Mouse (Mus musculus) MEL (cell line): ENCODE data around the gene Stk10. TPM values are rescaled to one million over a fixed set of nuclear protein-coding genes. Genes with fewer than 3 reads are reported as not detected.

Source experiments
- DNase-seq: peaks from one replicate; pipeline ENCODE4 v3.0.0; 2011; ENCODE audit warnings: low read depth, low spot score
- H3K27ac ChIP-seq: 2 replicates; pipeline ENCODE4 v1.5.1; 2012; ENCODE audit warnings: low read depth, mild to moderate bottlenecking, control low read depth, low read length, moderate library complexity; ENCODE audit not compliant: control insufficient read depth
- H3K27me3 ChIP-seq, 2 experiments: fragments of 150-350 bp in 1 of 2; sonication (generic) in 1 of 2; 2 replicates each; pipeline ENCODE4 v1.6.1; 2012; ENCODE audit warnings: low read length in 2 of 2, mild to moderate bottlenecking in 2 of 2, improper control_type of control experiment in 1 of 2, moderate library complexity in 1 of 2; ENCODE audit not compliant: insufficient read depth in 2 of 2, control insufficient read depth in 1 of 2
- H3K36me3 ChIP-seq, 2 experiments: 2 replicates each; pipeline ENCODE4 v1.6.1; 2012 to 2014; ENCODE audit warnings: low read length in 2 of 2, improper control_type of control experiment in 1 of 2, inconsistent platforms in 1 of 2, mild to moderate bottlenecking in 1 of 2; ENCODE audit not compliant: insufficient read depth in 2 of 2, control insufficient read depth in 1 of 2
- H3K4me1 ChIP-seq, 2 experiments: fragments of 150-350 bp in 1 of 2; sonication (generic) in 1 of 2; 2 replicates each; pipeline ENCODE4 v1.6.1; 2012; ENCODE audit warnings: low read length in 2 of 2, improper control_type of control experiment in 1 of 2, mild to moderate bottlenecking in 1 of 2; ENCODE audit not compliant: insufficient read depth in 2 of 2, control insufficient read depth in 1 of 2
- H3K4me3 ChIP-seq, 2 experiments: fragments of 150-350 bp in 1 of 2; sonication (generic) in 1 of 2; 2 replicates each; pipeline ENCODE4 v1.5.1; 2012; ENCODE audit warnings: low read depth in 2 of 2, low read length in 2 of 2, mild to moderate bottlenecking in 2 of 2, moderate library complexity in 2 of 2, control low read depth in 1 of 2, improper control_type of control experiment in 1 of 2; ENCODE audit not compliant: control insufficient read depth in 1 of 2, insufficient read depth in 1 of 2
- H3K79me2 ChIP-seq: 2 replicates; pipeline ENCODE4 v1.6.1; 2012; ENCODE audit warnings: mild to moderate bottlenecking, low read length, moderate library complexity; ENCODE audit not compliant: control insufficient read depth, poor library complexity, insufficient read depth
- H3K9ac ChIP-seq: 2 replicates; pipeline ENCODE4 v1.6.1; 2012; ENCODE audit warnings: low read depth, mild to moderate bottlenecking, control low read depth, low read length, moderate library complexity; ENCODE audit not compliant: control insufficient read depth, poor library complexity, severe bottlenecking
- H3K9me3 ChIP-seq: fragments of 150-350 bp; sonication (generic); replicated peaks from 2 replicates; pipeline ENCODE4 v1.6.1; 2012; ENCODE audit warnings: mild to moderate bottlenecking, low read length, improper control_type of control experiment, moderate library complexity; ENCODE audit not compliant: insufficient read depth
- BHLHE40 ChIP-seq: IDR thresholded peaks from 2 replicates; pipeline ENCODE4 v1.6.1; 2012; ENCODE audit warnings: low read depth, mild to moderate bottlenecking, inconsistent platforms, low read length, improper control_type of control experiment, borderline replicate concordance
- CHD1 ChIP-seq: IDR thresholded peaks from 2 replicates; pipeline ENCODE4 v1.6.1; 2012; ENCODE audit warnings: low read depth, mild to moderate bottlenecking, inconsistent platforms, low read length, improper control_type of control experiment
- CHD2 ChIP-seq: IDR thresholded peaks from 2 replicates; pipeline ENCODE4 v1.6.1; 2011; ENCODE audit warnings: low read length, improper control_type of control experiment
- CTCF ChIP-seq, 3 experiments: IDR thresholded peaks in 2 of 3; conservative IDR thresholded peaks in 1 of 3; 2 replicates each; pipeline ENCODE4 v1.5.1; 2011 to 2012; ENCODE audit warnings: low read length in 3 of 3, low read depth in 2 of 3, mild to moderate bottlenecking in 2 of 3, improper control_type of control experiment in 1 of 3, inconsistent platforms in 1 of 3, mixed read lengths in 1 of 3, moderate library complexity in 1 of 3; ENCODE audit not compliant: control insufficient read depth in 1 of 3, insufficient read depth in 1 of 3, poor library complexity in 1 of 3, severe bottlenecking in 1 of 3
- E2F4 ChIP-seq: IDR thresholded peaks from 2 replicates; pipeline ENCODE4 v1.6.1; 2011; ENCODE audit warnings: low read depth, low read length, improper control_type of control experiment, borderline replicate concordance
- ELF1 ChIP-seq: IDR thresholded peaks from 2 replicates; pipeline ENCODE4 v1.6.1; 2014; ENCODE audit warnings: low read depth, mild to moderate bottlenecking, inconsistent platforms, low read length, improper control_type of control experiment, moderate library complexity
- EP300 ChIP-seq, 2 experiments: IDR thresholded peaks; 2 replicates each; pipeline ENCODE4 v1.6.1; 2011; ENCODE audit warnings: improper control_type of control experiment in 2 of 2, low read length in 2 of 2, low read depth in 1 of 2, mild to moderate bottlenecking in 1 of 2
- ETS1 ChIP-seq: IDR thresholded peaks from 2 replicates; pipeline ENCODE4 v1.6.1; 2012; ENCODE audit warnings: low read depth, mild to moderate bottlenecking, inconsistent platforms, low read length, improper control_type of control experiment, moderate library complexity
- GATA1 ChIP-seq: IDR thresholded peaks from 2 replicates; pipeline ENCODE4 v1.6.1; 2011; ENCODE audit warnings: low read depth, low read length, improper control_type of control experiment
- JUND ChIP-seq: IDR thresholded peaks from 2 replicates; pipeline ENCODE4 v1.6.1; 2011; ENCODE audit warnings: low read depth, mild to moderate bottlenecking, improper control_type of control experiment, low read length
- MAFK ChIP-seq: IDR thresholded peaks from 2 replicates; pipeline ENCODE4 v1.6.1; 2011; ENCODE audit warnings: low read depth, mild to moderate bottlenecking, low read length, improper control_type of control experiment, borderline replicate concordance
- MEF2A ChIP-seq: IDR thresholded peaks from 2 replicates; pipeline ENCODE4 v1.6.1; 2014; ENCODE audit warnings: low read depth, mild to moderate bottlenecking, inconsistent platforms, low read length, improper control_type of control experiment; ENCODE audit not compliant: poor library complexity, insufficient replicate concordance, severe bottlenecking; ENCODE audit errors: extremely low read depth
- MYB ChIP-seq: IDR thresholded peaks from 2 replicates; pipeline ENCODE4 v1.6.1; 2011; ENCODE audit warnings: mild to moderate bottlenecking, low read depth, low read length, improper control_type of control experiment
- MYC ChIP-seq: IDR thresholded peaks from 2 replicates; pipeline ENCODE4 v1.6.1; 2011; ENCODE audit warnings: low read depth, mild to moderate bottlenecking, low read length, improper control_type of control experiment, moderate library complexity
- NRF1 ChIP-seq: IDR thresholded peaks from 2 replicates; pipeline ENCODE4 v1.6.1; 2014; ENCODE audit warnings: low read depth, mild to moderate bottlenecking, inconsistent platforms, low read length, improper control_type of control experiment, moderate library complexity; ENCODE audit not compliant: poor library complexity, insufficient read depth, severe bottlenecking
- POLR2A ChIP-seq, 2 experiments: IDR thresholded peaks; 2 replicates each; pipeline ENCODE4 v1.6.1; 2011 to 2012; ENCODE audit warnings: low read length in 2 of 2, mild to moderate bottlenecking in 2 of 2, control low read depth in 1 of 2, improper control_type of control experiment in 1 of 2, low read depth in 1 of 2, moderate library complexity in 1 of 2; ENCODE audit not compliant: control insufficient read depth in 1 of 2, insufficient read depth in 1 of 2, poor library complexity in 1 of 2
- POLR2AphosphoS5 ChIP-seq: IDR thresholded peaks from 2 replicates; pipeline ENCODE4 v1.6.1; 2012; ENCODE audit warnings: low read depth, borderline replicate concordance, mild to moderate bottlenecking, inconsistent platforms, low read length, moderate library complexity, mixed read lengths
- RAD21 ChIP-seq: IDR thresholded peaks from 2 replicates; pipeline ENCODE4 v1.6.1; 2011; ENCODE audit warnings: mild to moderate bottlenecking, low read depth, low read length, improper control_type of control experiment
- RCOR1 ChIP-seq: IDR thresholded peaks from 2 replicates; pipeline ENCODE4 v1.6.1; 2012; ENCODE audit warnings: low read depth, mild to moderate bottlenecking, inconsistent platforms, low read length, improper control_type of control experiment
- SIN3A ChIP-seq: IDR thresholded peaks from 2 replicates; pipeline ENCODE4 v1.6.1; 2012; ENCODE audit warnings: low read length, improper control_type of control experiment, inconsistent platforms
- SMC3 ChIP-seq: IDR thresholded peaks from 2 replicates; pipeline ENCODE4 v1.6.1; 2011; ENCODE audit warnings: low read depth, low read length, improper control_type of control experiment
- TCF12 ChIP-seq: IDR thresholded peaks from 2 replicates; pipeline ENCODE4 v1.6.1; 2014; ENCODE audit warnings: low read depth, mild to moderate bottlenecking, inconsistent platforms, low read length, improper control_type of control experiment, moderate library complexity
- UBTF ChIP-seq: IDR thresholded peaks from 2 replicates; pipeline ENCODE4 v1.6.1; 2012; ENCODE audit warnings: low read depth, mild to moderate bottlenecking, inconsistent platforms, low read length, improper control_type of control experiment, moderate library complexity, borderline replicate concordance; ENCODE audit not compliant: insufficient read depth
- USF2 ChIP-seq, 2 experiments: IDR thresholded peaks; 2 replicates each; pipeline ENCODE4 v1.6.1; 2011 to 2012; ENCODE audit warnings: improper control_type of control experiment in 2 of 2, low read length in 2 of 2, borderline replicate concordance in 1 of 2, inconsistent platforms in 1 of 2, low read depth in 1 of 2, mild to moderate bottlenecking in 1 of 2; ENCODE audit not compliant: insufficient read depth in 1 of 2
- ZC3H11A ChIP-seq: IDR thresholded peaks from 2 replicates; pipeline ENCODE4 v1.6.1; 2012; ENCODE audit warnings: low read depth, mild to moderate bottlenecking, inconsistent platforms, low read length, improper control_type of control experiment
- ZKSCAN1 ChIP-seq: IDR thresholded peaks from 2 replicates; pipeline ENCODE4 v1.6.1; 2012; ENCODE audit warnings: low read depth, mild to moderate bottlenecking, inconsistent platforms, low read length, improper control_type of control experiment, moderate library complexity
- polyA plus RNA-seq, 2 experiments: library from polyadenylated mRNA; stranded (reverse) in 1 of 2; unstranded in 1 of 2; fragments of >175 nt in 1 of 2; fragments of >200 nt in 1 of 2; gene quantifications; 2 replicates each; pipeline versions ENCODE4 v1.2.1 to v1.2.4; 2012; ENCODE audit warnings: low replicate concordance in 2 of 2, low read depth in 1 of 2; ENCODE audit not compliant: insufficient read length in 2 of 2, insufficient read depth in 1 of 2, missing spikeins in 1 of 2
- total RNA-seq: library from RNA; depleted of rRNA; stranded (reverse); fragments of 300-350 nt; gene quantifications from 2 replicates; pipeline ENCODE4 v1.2.3, GENCODE M21; 2012

Stk10 gene
- total and polyA plus RNA-seq, 3 experiments, result 10.8 to 14.4 TPM; not detected in 1

- no peaks in the 10 kb centered on the region for H3K9me3 ChIP-seq
- peaks cover 2% of the 10 kb centered on the region; the same call in 1 of the 2 replicates for H3K79me2 ChIP-seq
- TF ChIP-seq RCOR1 (no peak), MEF2A (no peak), MYC (peak; percentile 93), SIN3A (0 out of 2 replicates have a peak, but pooled peaks have one; percentile 40), ZC3H11A (peak; percentile 24; the same call in 1 of the 2 replicates), BHLHE40 (no peak), CTCF (IDR thresholded peaks at IDR 0.05 in 2 of 3, conservative IDR thresholded peaks at IDR 0.05 in 1 of 3; ENCODE audit: control insufficient read depth in 1 of 3, insufficient read depth in 1 of 3, low read depth in 2 of 3, low read length in 3 of 3, poor library complexity in 1 of 3, severe bottlenecking in 1 of 3) (peak; percentile 36 to 70 (median 61); a peak in 5 of 6 replicates), E2F4 (no peak), RAD21 (peak; percentile 57), ELF1 (no peak), SMC3 (peak; percentile 68), UBTF (no peak), POLR2A (IDR thresholded peaks at IDR 0.05; ENCODE audit: control insufficient read depth in 1 of 2, insufficient read depth in 1 of 2, low read depth in 1 of 2, low read length in 2 of 2, poor library complexity in 1 of 2) (no peak)
- DNase-seq, result peak; percentile 71
- no peaks in the 10 kb centered on the region for H3K27me3 ChIP-seq
- H3K27ac ChIP-seq, result no peak overlapping the region
- no peak overlapping the region for H3K9ac ChIP-seq
- H3K4me3 ChIP-seq, result no peak overlapping the region
- H3K4me1 ChIP-seq, result peaks cover 14 to 29% of the 10 kb centered on the region in 2 experiments
- peaks cover 0 to 45% of the 10 kb centered on the region in 2 experiments; a peak in 2 of 4 replicates for H3K36me3 ChIP-seq
Measured at GRCm38 (mm10) chr11:32487501-32487900, 45.6 kb upstream of the Stk10 start.

DNA sequence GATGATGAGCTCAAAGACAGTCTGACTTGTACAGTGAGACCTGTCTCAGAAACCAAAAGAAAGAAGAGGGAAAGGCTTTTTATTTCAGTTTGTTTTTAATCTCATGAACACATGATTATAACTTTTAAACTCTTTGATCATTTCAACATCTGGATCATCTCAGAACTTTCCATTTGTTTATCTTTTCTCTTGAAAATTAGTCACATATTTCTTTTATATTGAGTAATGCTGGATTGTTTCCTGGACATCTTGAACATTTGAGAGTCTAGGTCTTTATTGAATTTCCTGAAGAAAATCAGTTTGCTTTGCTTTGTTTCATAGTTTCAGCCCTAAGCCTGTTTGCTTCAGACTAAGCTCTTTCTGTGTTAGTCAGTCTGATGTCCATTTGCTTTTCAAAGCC is 44.8 kb upstream of the Stk10 start:
- H3K27me3 ChIP-seq, result no peaks in the 10 kb centered on the region
- H3K4me1 ChIP-seq, result peaks cover 22 to 35% of the 10 kb centered on the region in 2 experiments
- H3K27ac ChIP-seq, result peak overlapping the region; percentile 37; the same call in 1 of the 2 replicates
- peak overlapping the region; percentile 23 for H3K9ac ChIP-seq
- no peak for DNase-seq
- TF ChIP-seq JUND (no peak), SMC3 (no peak), EP300 (IDR thresholded peaks at IDR 0.05; ENCODE audit: low read depth in 1 of 2, low read length in 2 of 2) (no peak), ZC3H11A (no peak), BHLHE40 (no peak), USF2 (IDR thresholded peaks at IDR 0.05; ENCODE audit: borderline replicate concordance in 1 of 2, insufficient read depth in 1 of 2, low read depth in 1 of 2, low read length in 2 of 2) (no peak), CHD2 (no peak), ETS1 (no peak), ZKSCAN1 (no peak), MEF2A (no peak), GATA1 (no peak), CHD1 (no peak), SIN3A (no peak), TCF12 (no peak), CTCF (IDR thresholded peaks at IDR 0.05 in 2 of 3, conservative IDR thresholded peaks at IDR 0.05 in 1 of 3; ENCODE audit: control insufficient read depth in 1 of 3, insufficient read depth in 1 of 3, low read depth in 2 of 3, low read length in 3 of 3, poor library complexity in 1 of 3, severe bottlenecking in 1 of 3) (no peak), NRF1 (no peak), POLR2AphosphoS5 (no peak), RCOR1 (no peak), MAFK (no peak), MYB (no peak)
- TF ChIP-seq, all 39 proteins: peak for 0
- H3K36me3 ChIP-seq, result peaks cover 0 to 50% of the 10 kb centered on the region in 2 experiments; a peak in 2 of 4 replicates
- peaks cover 2% of the 10 kb centered on the region; the same call in 1 of the 2 replicates for H3K79me2 ChIP-seq
- H3K9me3 ChIP-seq, result no peaks in the 10 kb centered on the region
- no peak overlapping the region for H3K4me3 ChIP-seq
